Mouse (Mus musculus): ENCODE results near the gene Gm44511. TPM values are rescaled to one million over a fixed set of nuclear protein-coding genes. Genes with fewer than 3 reads are reported as not detected.
A peak's percentile ranks its signal among the peaks of the same experiment; 100 is the strongest.
"Not testable (repeated sequence)": the region's sequence is repeated elsewhere in the genome, so short reads cannot be mapped to it uniquely, and the experiment has no call there.

Gm44511 gene
- polyA plus RNA-seq, 1 experiment from 2014 or later = not detected

- no peaks in the 10 kb centered on the region for H3K4me1 ChIP-seq (replicated peaks; ENCODE audit: insufficient read depth, low read length)
- WGBS = 26% methylated on average over 5 of the region's 5 CpGs
- H3K27ac ChIP-seq = no peak overlapping the region
- peak overlapping the region; percentile 42; the same call in 1 of the 2 replicates for H3K4me3 ChIP-seq (replicated peaks; ENCODE audit: low read depth, low read length)
- TF ChIP-seq CTCF (IDR thresholded peaks at IDR 0.05; ENCODE audit: low read depth) = no peak
- no peak overlapping the region for H3K9ac ChIP-seq (ENCODE audit: low read depth, low read length)
- H3K4me2 ChIP-seq (ENCODE audit: low read length) = peak overlapping the region; percentile 41
- H3K27me3 ChIP-seq (ENCODE audit: insufficient read depth, low read length) = no peaks in the 10 kb centered on the region
- no peaks in the 10 kb centered on the region for H3K9me3 ChIP-seq (replicated peaks; ENCODE audit: low read length)
- DNase-seq (ENCODE audit: low spot score) = no peak
- H3K36me3 ChIP-seq (ENCODE audit: insufficient read depth, low read length) = no peaks in the 10 kb centered on the region
- no peak for ATAC-seq (replicated peaks; ENCODE audit: low FRiP score, low read depth)
These were observed 61.5 kb downstream of the Gm44511 start for GRCm38 (mm10) chr6:128764598-128764997.

- WGBS = 3% methylated on average over 30 of the region's 30 CpGs
- ATAC-seq (replicated peaks; ENCODE audit: low FRiP score, low read depth) (peak; percentile 96), DNase-seq (ENCODE audit: low spot score) (peak; percentile 100)
- no peaks in the 10 kb centered on the region for H3K9me3 ChIP-seq (replicated peaks; ENCODE audit: low read length)
- peak overlapping the region; percentile 42 for H3K4me3 ChIP-seq (replicated peaks; ENCODE audit: low read depth, low read length)
- H3K27me3 ChIP-seq (ENCODE audit: insufficient read depth, low read length) = no peaks in the 10 kb centered on the region
- peak overlapping the region; percentile 36 for H3K9ac ChIP-seq (ENCODE audit: low read depth, low read length)
- peak overlapping the region; percentile 58; the same call in 1 of the 2 replicates for H3K27ac ChIP-seq
- H3K4me1 ChIP-seq (replicated peaks; ENCODE audit: insufficient read depth, low read length) = no peaks in the 10 kb centered on the region
- TF ChIP-seq CTCF (IDR thresholded peaks at IDR 0.05; ENCODE audit: low read depth) = peak; percentile 77
- no peaks in the 10 kb centered on the region for H3K36me3 ChIP-seq (ENCODE audit: insufficient read depth, low read length)
- peak overlapping the region; percentile 65 for H3K4me2 ChIP-seq (ENCODE audit: low read length)
These were observed 62.2 kb downstream of the Gm44511 start for GRCm38 (mm10) chr6:128763736-128764523.

- DNase-seq (ENCODE audit: low spot score); H3K27ac ChIP-seq; H3K9ac ChIP-seq (ENCODE audit: low read depth, low read length); H3K27me3 ChIP-seq (ENCODE audit: insufficient read depth, low read length); H3K4me1 ChIP-seq (replicated peaks; ENCODE audit: insufficient read depth, low read length); H3K9me3 ChIP-seq (replicated peaks; ENCODE audit: low read length); H3K36me3 ChIP-seq (ENCODE audit: insufficient read depth, low read length); ATAC-seq (replicated peaks; ENCODE audit: low FRiP score, low read depth): not testable (repeated sequence)
- WGBS = 74% methylated on average over 10 of the region's 10 CpGs
- Histone ChIP-seq H3K4me2 (ENCODE audit: low read length) (peak overlapping the region; percentile 65), H3K4me3 (replicated peaks; ENCODE audit: low read depth, low read length) (peak overlapping the region; percentile 42; the same call in 1 of the 2 replicates)
These were observed 63.0 kb downstream of the Gm44511 start for GRCm38 (mm10) chr6:128762892-128763670.

- ATAC-seq (replicated peaks; ENCODE audit: low FRiP score, low read depth) (no peak), DNase-seq (ENCODE audit: low spot score) (peak; percentile 16)
- no peaks in the 10 kb centered on the region for H3K36me3 ChIP-seq (ENCODE audit: insufficient read depth, low read length)
- TF ChIP-seq CTCF (IDR thresholded peaks at IDR 0.05; ENCODE audit: low read depth) = no peak; the same call in 1 of the 2 replicates
- H3K27ac ChIP-seq = no peak overlapping the region
- no peaks in the 10 kb centered on the region for H3K9me3 ChIP-seq (replicated peaks; ENCODE audit: low read length)
- H3K27me3 ChIP-seq (ENCODE audit: insufficient read depth, low read length) = no peaks in the 10 kb centered on the region
- H3K9ac ChIP-seq (ENCODE audit: low read depth, low read length) = peak overlapping the region; percentile 58; the same call in 1 of the 2 replicates
- H3K4me3 ChIP-seq (replicated peaks; ENCODE audit: low read depth, low read length) = peak overlapping the region; percentile 64
- WGBS = 42% methylated on average over 5 of the region's 5 CpGs
- no peaks in the 10 kb centered on the region for H3K4me1 ChIP-seq (replicated peaks; ENCODE audit: insufficient read depth, low read length)
- peak overlapping the region; percentile 49 for H3K4me2 ChIP-seq (ENCODE audit: low read length)
These were observed 65.0 kb downstream of the Gm44511 start for GRCm38 (mm10) chr6:128761144-128761540.

GRCm38 (mm10) chr6:128760416-128761143 lies 65.5 kb downstream of the Gm44511 start:
- peak overlapping the region; percentile 49 for H3K4me2 ChIP-seq (ENCODE audit: low read length)
- not testable (repeated sequence) for H3K4me1 ChIP-seq (replicated peaks; ENCODE audit: insufficient read depth, low read length); H3K36me3 ChIP-seq (ENCODE audit: insufficient read depth, low read length); H3K27me3 ChIP-seq (ENCODE audit: insufficient read depth, low read length); H3K9me3 ChIP-seq (replicated peaks; ENCODE audit: low read length)
- peak overlapping the region; percentile 88 for H3K27ac ChIP-seq
- H3K9ac ChIP-seq (ENCODE audit: low read depth, low read length) = peak overlapping the region; percentile 65
- H3K4me3 ChIP-seq (replicated peaks; ENCODE audit: low read depth, low read length) = peak overlapping the region; percentile 64
- WGBS = under 1% methylated on average over 42 of the region's 44 CpGs
- TF ChIP-seq CTCF (IDR thresholded peaks at IDR 0.05; ENCODE audit: low read depth) = peak; percentile 79
- DNase-seq (ENCODE audit: low spot score) = peak; percentile 84
- peak; percentile 71 for ATAC-seq (replicated peaks; ENCODE audit: low FRiP score, low read depth)

GRCm38 (mm10) chr6:128760016-128760415 lies 66.1 kb downstream of the Gm44511 start:
- peak overlapping the region; percentile 49 for H3K4me2 ChIP-seq (ENCODE audit: low read length)
- not testable (repeated sequence) for H3K36me3 ChIP-seq (ENCODE audit: insufficient read depth, low read length); H3K9me3 ChIP-seq (replicated peaks; ENCODE audit: low read length); H3K27me3 ChIP-seq (ENCODE audit: insufficient read depth, low read length); H3K4me1 ChIP-seq (replicated peaks; ENCODE audit: insufficient read depth, low read length)
- H3K9ac ChIP-seq (ENCODE audit: low read depth, low read length) = peak overlapping the region; percentile 65
- ATAC-seq (replicated peaks; ENCODE audit: low FRiP score, low read depth) = peak; percentile 30
- peak overlapping the region; percentile 88 for H3K27ac ChIP-seq
- peak overlapping the region; percentile 64 for H3K4me3 ChIP-seq (replicated peaks; ENCODE audit: low read depth, low read length)
- whole genome bisulfite sequencing = under 1% methylated on average over 22 of the region's 22 CpGs
- peak; percentile 82 for DNase-seq (ENCODE audit: low spot score)

All from kidney, postnatal 0 days (tissue).